Mouse (Mus musculus) cerebellum, adult 2 months (tissue): ENCODE results near the gene Ttc19.

Experiments
- CTCF ChIP-seq: fragments of 200-500 bp; IDR thresholded peaks from 2 replicates; pipeline ENCODE4 v1.5.1; 2011; ENCODE audit warnings: low read depth, mild to moderate bottlenecking, control low read depth, low read length, moderate library complexity, borderline replicate concordance; ENCODE audit not compliant: insufficient read depth
- POLR2A ChIP-seq: fragments of 200-500 bp; IDR thresholded peaks from 2 replicates; pipeline ENCODE4 v1.6.1; 2011; ENCODE audit warnings: low read length, control low read depth, borderline replicate concordance; ENCODE audit not compliant: insufficient read depth

- TF ChIP-seq CTCF (no peak), POLR2A (no peak)
Observed at GRCm38 (mm10) chr11:62285020-62285419, 3.7 kb downstream of the Ttc19 start.
